Mouse (Mus musculus): ENCODE results near the gene Tbc1d10a. TPM values are rescaled to one million over a fixed set of nuclear protein-coding genes. Genes with fewer than 3 reads are reported as not detected.

Tbc1d10a gene
- total and polyA plus RNA-seq, 3 experiments = 23.0 to 27.4 TPM; not detected in 1

DNA sequence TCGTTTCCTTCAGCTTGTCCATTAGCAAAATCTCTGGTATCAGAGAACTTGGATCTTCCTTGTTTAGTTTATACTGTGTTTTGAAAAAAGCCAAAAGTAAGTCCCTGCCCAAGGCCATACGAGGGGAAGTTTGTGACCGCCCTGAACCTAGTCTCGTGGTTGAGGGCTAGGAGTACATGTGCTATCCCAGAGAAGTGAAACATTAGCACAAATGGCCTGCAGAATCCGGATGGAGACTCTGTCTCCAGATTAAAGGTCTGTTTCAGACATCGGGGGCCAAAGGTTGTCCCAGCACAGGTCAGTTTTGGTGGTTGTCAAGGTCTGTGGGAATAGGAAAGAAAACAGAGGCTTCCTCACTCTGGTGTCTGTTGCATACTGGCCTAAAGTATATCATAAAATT, 2.6 kb downstream of the Tbc1d10a start:
- no peak overlapping the region for H3K9ac ChIP-seq (ENCODE audit: control insufficient read depth, low read depth, low read length, poor library complexity, severe bottlenecking)
- no peak overlapping the region for H3K4me3 ChIP-seq (ENCODE audit: control insufficient read depth in 1 of 2, insufficient read depth in 1 of 2, low read depth in 2 of 2, low read length in 2 of 2)
- peaks cover 8% of the 10 kb centered on the region for H3K79me2 ChIP-seq (ENCODE audit: control insufficient read depth, insufficient read depth, low read length, poor library complexity)
- TF ChIP-seq ZKSCAN1 (IDR thresholded peaks at IDR 0.05; ENCODE audit: low read depth, low read length) (no peak), POLR2AphosphoS5 (IDR thresholded peaks at IDR 0.05; ENCODE audit: borderline replicate concordance, low read depth, low read length) (no peak), HCFC1 (IDR thresholded peaks at IDR 0.05; ENCODE audit: low read depth, low read length) (no peak), SMC3 (IDR thresholded peaks at IDR 0.05; ENCODE audit: low read depth, low read length) (no peak), TBP (IDR thresholded peaks at IDR 0.05; ENCODE audit: low read depth, low read length) (no peak), EP300 (IDR thresholded peaks at IDR 0.05; ENCODE audit: low read depth in 1 of 2, low read length in 2 of 2) (no peak), UBTF (IDR thresholded peaks at IDR 0.05; ENCODE audit: borderline replicate concordance, insufficient read depth, low read depth, low read length) (no peak), MAZ (IDR thresholded peaks at IDR 0.05; ENCODE audit: low read depth, low read length) (no peak), MYC (IDR thresholded peaks at IDR 0.05; ENCODE audit: low read depth, low read length) (no peak), MAFK (IDR thresholded peaks at IDR 0.05; ENCODE audit: borderline replicate concordance, low read depth, low read length) (no peak), ZC3H11A (IDR thresholded peaks at IDR 0.05; ENCODE audit: low read depth, low read length) (no peak), JUND (IDR thresholded peaks at IDR 0.05; ENCODE audit: low read depth, low read length) (no peak), POLR2AphosphoS2 (IDR thresholded peaks at IDR 0.05; ENCODE audit: low read length) (no peak), TAL1 (IDR thresholded peaks at IDR 0.05; ENCODE audit: low read length) (no peak), E2F4 (IDR thresholded peaks at IDR 0.05; ENCODE audit: borderline replicate concordance, low read depth, low read length) (no peak), ETS1 (IDR thresholded peaks at IDR 0.05; ENCODE audit: low read depth, low read length) (no peak)
- H3K27ac ChIP-seq (ENCODE audit: control insufficient read depth, low read depth, low read length) = no peak overlapping the region
- no peak for DNase-seq (ENCODE audit: low read depth, low spot score)
- no peaks in the 10 kb centered on the region for H3K9me3 ChIP-seq (replicated peaks; ENCODE audit: insufficient read depth, low read length)
- H3K4me1 ChIP-seq (ENCODE audit: control insufficient read depth in 1 of 2, insufficient read depth in 2 of 2, low read length in 2 of 2) = peaks cover 0 to 8% of the 10 kb centered on the region in 2 experiments; a peak in 3 of 4 replicates
- no peaks in the 10 kb centered on the region for H3K27me3 ChIP-seq (ENCODE audit: control insufficient read depth in 1 of 2, insufficient read depth in 2 of 2, low read length in 2 of 2)
- H3K36me3 ChIP-seq (ENCODE audit: control insufficient read depth in 1 of 2, insufficient read depth in 2 of 2, low read length in 2 of 2) = peaks cover 0 to 7% of the 10 kb centered on the region in 2 experiments; a peak in 2 of 4 replicates

DNA sequence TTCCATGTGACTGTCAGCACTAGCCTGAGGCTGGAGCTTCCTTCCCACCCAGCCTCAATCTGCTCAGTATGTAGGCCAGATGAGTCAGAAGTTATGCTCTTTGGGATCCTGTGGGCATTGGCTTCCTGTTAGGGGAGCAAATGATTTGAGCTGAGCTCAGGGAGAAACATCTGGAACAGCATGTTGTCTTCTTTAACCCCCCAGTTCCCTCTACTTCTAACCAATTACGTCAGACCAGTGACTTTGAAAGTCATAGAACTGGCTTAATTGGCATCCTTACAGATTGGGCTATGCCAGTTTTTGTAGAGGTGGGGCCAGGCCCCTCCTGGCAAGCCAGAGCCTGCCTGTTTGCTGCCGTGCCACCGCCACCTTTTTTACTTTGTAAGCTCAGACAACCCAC, 4.1 kb downstream of the Tbc1d10a start:
- Histone ChIP-seq H3K9me3 (replicated peaks; ENCODE audit: insufficient read depth, low read length) (no peaks in the 10 kb centered on the region), H3K4me3 (ENCODE audit: control insufficient read depth in 1 of 2, insufficient read depth in 1 of 2, low read depth in 2 of 2, low read length in 2 of 2) (no peak overlapping the region), H3K4me1 (ENCODE audit: control insufficient read depth in 1 of 2, insufficient read depth in 2 of 2, low read length in 2 of 2) (peaks cover 0 to 8% of the 10 kb centered on the region in 2 experiments; a peak in 3 of 4 replicates), H3K79me2 (ENCODE audit: control insufficient read depth, insufficient read depth, low read length, poor library complexity) (peaks cover 8% of the 10 kb centered on the region), H3K27me3 (ENCODE audit: control insufficient read depth in 1 of 2, insufficient read depth in 2 of 2, low read length in 2 of 2) (no peaks in the 10 kb centered on the region), H3K9ac (ENCODE audit: control insufficient read depth, low read depth, low read length, poor library complexity, severe bottlenecking) (no peak overlapping the region), H3K27ac (ENCODE audit: control insufficient read depth, low read depth, low read length) (no peak overlapping the region), H3K36me3 (ENCODE audit: control insufficient read depth in 1 of 2, insufficient read depth in 2 of 2, low read length in 2 of 2) (peaks cover 0 to 4% of the 10 kb centered on the region in 2 experiments; a peak in 2 of 4 replicates)
- TF ChIP-seq ZNF384 (IDR thresholded peaks at IDR 0.05; ENCODE audit: low read depth, low read length) (no peak), MYC (IDR thresholded peaks at IDR 0.05; ENCODE audit: low read depth, low read length) (no peak), TCF12 (IDR thresholded peaks at IDR 0.05; ENCODE audit: low read depth, low read length) (no peak), MAX (IDR thresholded peaks at IDR 0.05; ENCODE audit: low read length) (no peak), ZKSCAN1 (IDR thresholded peaks at IDR 0.05; ENCODE audit: low read depth, low read length) (no peak), KAT2A (conservative IDR thresholded peaks at IDR 0.05; ENCODE audit: low read depth, low read length) (no peak), SMC3 (IDR thresholded peaks at IDR 0.05; ENCODE audit: low read depth, low read length) (no peak), CHD1 (IDR thresholded peaks at IDR 0.05; ENCODE audit: low read depth, low read length) (no peak), TAL1 (IDR thresholded peaks at IDR 0.05; ENCODE audit: low read length) (no peak), UBTF (IDR thresholded peaks at IDR 0.05; ENCODE audit: borderline replicate concordance, insufficient read depth, low read depth, low read length) (no peak), ZMIZ1 (IDR thresholded peaks at IDR 0.05; ENCODE audit: low read depth, low read length) (no peak), CHD2 (IDR thresholded peaks at IDR 0.05; ENCODE audit: low read length) (no peak), E2F4 (IDR thresholded peaks at IDR 0.05; ENCODE audit: borderline replicate concordance, low read depth, low read length) (no peak), POLR2A (IDR thresholded peaks at IDR 0.05; ENCODE audit: control insufficient read depth in 1 of 2, insufficient read depth in 1 of 2, low read depth in 1 of 2, low read length in 2 of 2, poor library complexity in 1 of 2) (no peak)
- no peak for DNase-seq (ENCODE audit: low read depth, low spot score)
